Mouse (Mus musculus): ENCODE results near the gene Myo9a. TPM values are rescaled to one million over a fixed set of nuclear protein-coding genes. Genes with fewer than 3 reads are reported as not detected.
"Not testable (repeated sequence)": the region's sequence is repeated elsewhere in the genome, so short reads cannot be mapped to it uniquely, and the experiment has no call there.

The Myo9a gene
- polyA plus RNA-seq, 1 experiment = 1.0 TPM

DNA sequence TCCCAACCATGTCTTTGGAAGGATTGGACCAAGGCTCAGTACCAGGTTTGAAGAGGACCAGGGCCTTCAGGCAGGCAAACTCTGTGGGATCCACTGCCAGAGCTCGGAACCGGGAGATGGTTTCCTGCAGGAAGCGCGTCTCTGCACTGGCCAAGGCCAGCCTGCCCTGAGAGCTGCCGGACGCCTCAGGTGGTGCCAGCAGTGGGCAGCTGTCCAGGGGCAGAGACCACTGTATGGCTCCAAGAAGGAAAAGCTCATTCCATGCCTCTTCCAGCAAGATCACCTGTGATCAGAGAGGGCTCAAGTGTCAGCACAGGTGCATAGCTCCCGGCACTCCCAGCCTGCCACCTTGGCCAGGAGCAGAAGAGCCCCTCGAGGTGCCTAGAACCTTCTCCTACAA lies 196.6 kb downstream of the Myo9a start:
- 65% methylated on average over 8 of the region's 8 CpGs for WGBS
- no peak for DNase-seq (ENCODE audit: low read depth, low spot score)

DNA sequence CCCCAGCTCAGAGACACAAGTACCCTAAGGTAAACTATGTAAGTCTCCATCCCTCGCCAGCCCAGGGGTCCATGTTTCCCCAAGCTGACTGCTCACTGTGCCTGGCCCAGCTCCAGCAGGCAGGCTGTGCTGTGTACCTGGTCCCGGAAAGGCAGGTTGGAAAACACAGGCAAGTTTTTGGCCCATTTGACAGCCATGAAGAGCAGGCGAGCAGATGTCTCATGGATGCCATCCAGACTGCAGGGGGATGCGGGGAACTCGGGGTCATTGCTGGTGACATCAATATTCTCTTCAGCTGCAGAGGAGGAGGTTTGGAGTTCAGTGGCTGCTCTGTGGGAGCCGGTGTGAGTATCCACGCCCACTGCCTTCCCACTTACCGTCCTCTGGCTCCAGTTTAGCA lies 197.5 kb downstream of the Myo9a start:
- 26% methylated on average over 8 of the region's 8 CpGs for WGBS
- DNase-seq (ENCODE audit: low read depth, low spot score) = no peak

DNA sequence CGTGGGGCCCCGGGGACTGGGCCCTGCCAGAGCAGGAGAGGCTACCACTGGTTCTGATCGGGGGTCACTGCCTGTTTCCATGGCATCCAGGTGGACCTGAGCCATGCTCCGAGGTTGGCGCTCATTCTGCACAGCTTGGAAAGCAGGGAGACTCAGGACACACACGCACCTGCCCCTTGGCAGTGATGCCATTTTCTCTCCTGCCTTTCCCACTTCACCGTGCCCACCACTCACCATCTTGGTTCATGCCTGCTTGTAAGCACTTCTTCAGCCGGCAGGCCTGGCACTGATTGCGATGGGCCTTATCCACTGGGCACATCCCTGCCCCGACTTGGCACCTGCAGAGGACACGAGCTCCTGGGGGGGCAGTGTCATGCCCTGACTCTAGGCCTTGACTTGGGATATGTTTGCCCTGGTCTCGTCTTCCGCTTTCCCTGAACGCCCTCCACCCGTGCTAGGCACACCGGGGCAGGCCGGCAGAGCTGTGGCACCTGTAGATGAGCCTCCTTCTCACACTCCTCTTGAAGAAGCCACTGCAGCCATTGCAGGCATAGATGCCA lies 198.1 kb downstream of the Myo9a start:
- DNase-seq (ENCODE audit: low read depth, low spot score) = no peak
- WGBS = 42% methylated on average over 17 of the region's 17 CpGs

DNA sequence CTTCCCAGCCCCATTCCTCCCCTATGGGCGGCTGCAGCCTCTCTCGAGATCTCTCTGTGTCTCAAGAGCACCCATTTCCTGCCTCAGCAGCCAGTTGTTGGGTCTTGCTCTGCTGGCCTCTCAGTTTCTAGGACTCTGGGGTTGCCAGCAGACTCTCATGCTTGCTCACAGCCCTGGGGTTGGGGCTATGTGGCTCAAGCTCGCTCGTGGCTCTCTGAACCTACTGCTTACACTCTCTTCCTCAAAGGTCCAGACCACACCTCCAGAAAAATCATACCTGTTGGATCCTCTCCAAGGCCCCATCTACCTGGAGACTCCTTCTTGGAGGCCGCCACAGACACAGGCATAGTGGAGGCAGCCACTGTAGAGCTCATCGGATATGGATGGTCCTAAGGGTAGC lies 198.8 kb downstream of the Myo9a start:
- WGBS = 30% methylated on average over 6 of the region's 6 CpGs
- no peak for DNase-seq (ENCODE audit: low read depth, low spot score)

DNA sequence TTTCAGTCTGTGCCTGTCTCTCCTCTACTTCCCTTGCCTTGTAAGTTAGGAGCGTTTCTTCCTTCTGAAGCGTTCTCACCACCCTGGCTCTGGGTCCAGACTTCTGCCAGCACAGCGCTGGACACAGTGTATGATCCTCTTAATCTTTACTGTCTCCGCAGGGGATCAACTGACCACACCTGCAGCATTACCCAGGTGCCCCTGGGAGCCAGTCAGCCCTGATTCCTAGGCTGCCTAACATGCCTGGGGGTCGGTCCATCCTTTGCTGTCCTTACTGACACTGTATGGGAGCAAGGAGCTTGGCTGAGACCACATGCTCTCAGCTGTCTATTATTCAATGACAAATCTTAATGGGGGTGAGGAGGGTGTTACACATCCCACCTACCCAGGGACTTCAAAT lies 199.3 kb downstream of the Myo9a start:
- DNase-seq (ENCODE audit: low read depth, low spot score) = no peak
- 62% methylated on average over 5 of the region's 5 CpGs for WGBS

DNA sequence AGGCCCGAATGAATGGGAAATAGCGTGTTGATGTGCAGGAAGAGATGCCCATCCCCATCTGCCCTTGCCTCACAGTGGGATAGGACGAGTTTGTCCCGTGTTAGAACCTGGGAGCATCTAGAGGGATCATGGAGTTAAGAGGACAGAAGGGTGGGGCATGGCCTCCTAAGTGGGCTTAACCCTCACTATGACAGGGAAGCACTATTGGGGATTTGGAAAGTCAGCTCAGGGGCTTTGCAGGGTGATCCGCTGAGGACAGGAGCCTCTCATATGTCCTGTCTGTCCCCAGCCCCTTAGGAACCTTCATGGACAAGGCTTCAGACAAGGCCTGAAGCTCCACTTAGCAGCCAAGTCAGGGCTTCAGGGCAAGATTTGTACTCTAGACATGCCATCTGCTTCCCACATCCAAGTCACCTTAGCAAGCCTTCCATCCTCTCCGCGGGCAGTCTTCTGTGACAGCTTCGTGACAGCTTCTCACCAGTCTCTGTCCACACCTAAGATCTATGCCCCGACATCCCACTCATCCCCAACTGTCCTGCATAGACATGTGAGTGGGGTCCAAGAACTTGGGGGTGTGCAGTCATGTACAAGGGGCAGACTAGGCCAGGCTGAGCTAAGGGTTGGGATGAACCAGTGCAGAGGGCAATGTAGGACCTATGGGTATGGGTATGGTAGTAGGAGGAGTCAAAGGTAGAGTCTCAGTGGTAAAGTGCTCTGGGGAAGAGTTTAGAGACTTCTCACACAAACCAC lies 200.5 kb downstream of the Myo9a start:
- 92% methylated on average over 9 of the region's 9 CpGs for WGBS

DNA sequence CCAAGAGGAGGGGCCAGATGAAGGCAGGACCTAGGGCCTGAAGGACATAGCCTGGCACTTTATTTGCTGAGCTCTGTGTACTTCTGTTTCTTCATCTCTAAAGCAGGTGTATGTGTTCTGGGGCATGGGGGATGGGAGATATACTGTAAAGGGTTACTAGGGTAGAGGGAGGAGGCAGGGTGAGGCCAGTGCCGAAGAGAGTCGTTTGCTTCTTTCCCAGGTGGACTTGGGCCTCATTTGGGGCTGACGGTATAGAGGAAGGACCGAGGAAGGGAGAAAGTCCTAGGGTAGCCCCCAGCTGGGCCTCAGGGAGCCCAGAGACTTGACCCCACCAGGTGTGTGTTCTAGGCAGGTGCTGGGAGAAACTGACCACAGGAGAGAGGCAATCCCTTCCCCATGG lies 201.2 kb downstream of the Myo9a start:
- 38% methylated on average over 4 of the region's 4 CpGs for WGBS
- no peak for DNase-seq (ENCODE audit: low read depth, low spot score)

More for the DNA sequence above, 200.5 kb downstream of the Myo9a start:
- no peak for DNase-seq (ENCODE audit: low read depth, low spot score)

DNA sequence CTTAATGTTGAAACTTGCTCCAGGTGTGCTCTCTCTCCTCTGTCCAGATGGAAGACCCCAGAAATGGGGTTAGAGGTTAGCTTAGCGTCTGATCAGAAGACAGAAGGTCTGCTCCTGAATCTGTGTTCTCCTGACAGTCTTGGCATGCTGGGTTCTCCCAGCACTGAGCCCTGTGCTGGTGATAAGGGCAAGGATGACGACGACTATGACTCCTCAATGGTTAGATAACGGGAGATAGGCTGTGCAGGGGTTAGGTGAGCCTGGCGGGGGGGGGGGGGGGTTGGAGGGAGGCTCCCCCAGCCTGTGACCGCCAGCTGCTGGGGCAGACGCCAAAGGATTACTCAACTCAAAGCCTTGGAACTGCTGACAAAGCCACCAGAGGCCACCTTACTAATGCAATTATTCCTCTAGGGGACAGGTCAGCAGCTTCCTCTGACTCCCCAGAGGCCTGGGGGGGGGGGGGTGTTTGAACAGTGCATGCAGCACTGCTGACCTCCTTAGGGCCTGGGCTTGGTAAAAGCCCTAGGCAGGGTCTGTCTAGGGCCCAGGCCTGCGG lies 201.9 kb downstream of the Myo9a start:
- 30% methylated on average over 8 of the region's 8 CpGs for WGBS

DNA sequence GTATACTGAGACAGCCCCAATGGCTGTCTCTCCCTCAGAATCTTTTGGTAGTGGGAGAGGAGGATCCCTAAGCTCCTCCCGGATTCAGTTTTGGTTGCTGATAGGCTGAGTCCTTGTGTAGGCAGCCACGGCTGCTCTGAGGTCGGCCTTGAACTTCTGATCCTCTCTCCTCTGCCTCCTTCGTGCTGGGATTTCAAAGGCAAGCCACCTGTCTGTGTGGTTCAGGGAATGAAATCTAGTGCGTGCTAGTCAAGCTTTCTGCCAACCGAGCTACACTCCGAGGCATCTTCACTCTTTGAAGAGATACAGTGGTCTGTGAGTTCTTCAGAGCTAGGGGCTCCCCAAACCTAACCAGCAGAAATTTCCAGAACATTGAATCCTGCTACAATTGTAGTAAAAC lies 202.9 kb downstream of the Myo9a start:
- WGBS = 62% methylated on average over 7 of the region's 7 CpGs
- no peak for DNase-seq (ENCODE audit: low read depth, low spot score)

More for the DNA sequence above, 201.9 kb downstream of the Myo9a start:
- DNase-seq (ENCODE audit: low read depth, low spot score) = no peak

DNA sequence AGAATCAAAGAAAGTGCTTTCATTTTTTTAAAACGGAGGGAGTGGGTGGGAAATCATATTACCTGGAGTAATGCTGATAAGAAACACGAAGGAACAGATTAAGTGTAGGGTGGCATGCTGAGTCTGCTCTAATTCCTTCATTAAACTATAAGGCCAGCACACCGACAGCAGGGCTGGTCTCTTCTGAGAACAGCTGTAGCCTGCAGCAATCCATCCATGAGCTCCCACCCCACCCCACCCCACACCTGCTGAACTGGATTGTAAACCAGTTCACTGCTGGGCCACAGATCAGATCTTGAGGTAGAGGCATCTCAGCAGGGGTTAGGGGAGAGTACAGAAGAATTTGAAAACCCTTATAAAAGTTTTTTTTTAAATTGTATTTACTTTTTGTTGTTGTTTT lies 204.5 kb downstream of the Myo9a start:
- 28% methylated on average over 3 of the region's 3 CpGs for WGBS
- DNase-seq (ENCODE audit: low read depth, low spot score) = no peak

DNA sequence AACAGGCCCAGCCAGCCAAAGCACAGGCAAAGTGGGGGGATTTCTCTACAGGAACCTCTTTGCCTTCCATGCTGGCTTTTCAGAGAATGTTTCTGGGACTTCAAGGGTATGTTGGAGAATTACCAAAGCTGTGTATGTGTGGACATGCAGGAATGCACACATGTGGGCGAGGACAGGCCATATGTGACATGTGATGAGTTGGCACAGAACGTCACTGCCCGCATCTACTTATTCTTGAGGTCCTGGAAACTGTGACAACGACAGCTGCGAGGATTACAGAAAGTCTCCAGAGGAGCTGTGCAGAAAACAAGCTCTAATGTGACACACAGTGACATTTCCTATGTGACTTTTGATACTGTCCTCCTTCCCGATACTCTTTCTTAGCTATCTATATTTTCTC lies 205.0 kb downstream of the Myo9a start:
- 54% methylated on average over 6 of the region's 6 CpGs for WGBS

DNA sequence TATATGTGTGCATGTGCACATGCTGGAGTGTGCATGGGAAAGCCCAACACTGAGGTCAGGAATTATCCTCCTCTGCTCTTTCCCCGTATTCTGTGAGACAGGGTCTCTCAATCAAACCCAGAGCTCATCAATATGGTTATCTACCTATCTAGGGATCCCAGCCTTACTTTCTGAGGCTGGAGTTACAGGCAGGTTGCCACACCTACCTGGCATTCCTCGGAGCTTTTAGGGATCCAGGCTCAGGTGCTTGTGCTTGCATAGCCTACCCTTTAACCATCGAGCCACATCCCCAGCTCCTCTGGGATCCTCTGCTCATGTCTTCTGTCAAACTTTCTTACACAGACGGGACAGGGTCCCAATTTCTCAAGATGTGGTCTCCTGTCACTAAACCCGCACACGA lies 205.8 kb downstream of the Myo9a start:
- 36% methylated on average over 6 of the region's 6 CpGs for WGBS
- DNase-seq (ENCODE audit: low read depth, low spot score) = no peak

More for the DNA sequence above, 205.0 kb downstream of the Myo9a start:
- DNase-seq (ENCODE audit: low read depth, low spot score) = no peak

DNA sequence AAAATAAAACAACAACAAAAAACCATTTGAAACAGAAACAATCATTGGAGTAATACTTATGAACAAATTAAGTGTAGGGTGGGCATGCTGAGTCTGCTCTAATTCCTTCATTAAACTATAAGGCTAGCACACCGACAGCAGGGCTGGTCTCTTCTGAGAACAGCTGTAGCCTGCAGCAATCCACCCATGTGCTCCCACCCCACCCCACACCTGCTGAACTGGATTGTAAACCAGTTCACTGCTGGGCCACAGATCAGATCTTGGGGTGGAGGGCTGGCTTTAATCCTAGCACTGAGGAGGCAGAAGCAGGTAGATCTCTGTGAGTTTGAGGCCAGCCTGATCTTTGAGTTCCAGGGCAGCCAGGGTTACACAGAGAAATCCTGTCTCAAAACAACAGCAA lies 207.4 kb downstream of the Myo9a start:
- not testable (repeated sequence) for DNase-seq (ENCODE audit: low read depth, low spot score)
- 41% methylated on average over 1 of the region's 1 CpGs for WGBS

DNA sequence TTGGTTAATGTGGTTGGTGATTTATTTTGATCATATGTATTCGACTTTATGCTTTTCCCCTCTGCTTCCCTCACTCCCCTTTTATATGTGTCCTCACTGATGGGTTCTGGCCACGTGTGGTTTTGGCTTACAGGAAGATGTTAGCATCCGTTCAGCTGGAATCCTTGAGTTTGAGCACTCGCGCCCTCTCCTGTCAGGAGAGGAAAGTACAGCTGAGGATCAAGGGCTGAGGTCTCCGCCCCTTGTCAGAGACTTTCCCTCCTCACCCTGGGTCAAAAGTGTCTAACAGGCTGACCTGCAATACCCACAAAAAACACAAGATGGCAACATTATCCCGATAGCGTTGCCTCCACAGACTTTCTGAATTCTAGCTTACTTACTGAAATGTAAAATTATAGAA lies 208.6 kb downstream of the Myo9a start:
- WGBS = under 1% methylated on average over 8 of the region's 8 CpGs
- peak; percentile 90 for DNase-seq (ENCODE audit: low read depth, low spot score)

DNA sequence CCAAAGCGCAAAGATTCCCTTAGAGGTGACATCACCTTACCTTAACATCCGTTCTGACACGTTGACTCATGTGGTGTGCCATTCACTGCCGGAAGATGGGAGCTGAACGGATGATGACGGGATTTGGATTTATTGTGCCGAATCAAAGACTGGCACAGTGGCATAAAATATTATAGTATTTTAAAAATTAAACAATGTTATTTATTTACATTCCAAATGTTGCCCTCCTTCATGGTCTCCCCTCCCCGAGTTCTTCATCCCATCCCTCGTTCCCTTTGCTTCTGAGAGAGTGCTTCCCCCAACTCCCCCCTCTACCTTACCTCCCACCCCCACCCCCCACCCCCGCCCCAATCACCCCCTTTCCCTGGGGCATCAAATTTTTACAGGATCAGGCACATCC lies 209.9 kb downstream of the Myo9a start, which contains the start of gene Nr2e3:
Gene Nr2e3 (minus strand): TSS at position 101 of the 400 bp plus-strand sequence.
- WGBS = 85% methylated on average over 10 of the region's 10 CpGs

DNA sequence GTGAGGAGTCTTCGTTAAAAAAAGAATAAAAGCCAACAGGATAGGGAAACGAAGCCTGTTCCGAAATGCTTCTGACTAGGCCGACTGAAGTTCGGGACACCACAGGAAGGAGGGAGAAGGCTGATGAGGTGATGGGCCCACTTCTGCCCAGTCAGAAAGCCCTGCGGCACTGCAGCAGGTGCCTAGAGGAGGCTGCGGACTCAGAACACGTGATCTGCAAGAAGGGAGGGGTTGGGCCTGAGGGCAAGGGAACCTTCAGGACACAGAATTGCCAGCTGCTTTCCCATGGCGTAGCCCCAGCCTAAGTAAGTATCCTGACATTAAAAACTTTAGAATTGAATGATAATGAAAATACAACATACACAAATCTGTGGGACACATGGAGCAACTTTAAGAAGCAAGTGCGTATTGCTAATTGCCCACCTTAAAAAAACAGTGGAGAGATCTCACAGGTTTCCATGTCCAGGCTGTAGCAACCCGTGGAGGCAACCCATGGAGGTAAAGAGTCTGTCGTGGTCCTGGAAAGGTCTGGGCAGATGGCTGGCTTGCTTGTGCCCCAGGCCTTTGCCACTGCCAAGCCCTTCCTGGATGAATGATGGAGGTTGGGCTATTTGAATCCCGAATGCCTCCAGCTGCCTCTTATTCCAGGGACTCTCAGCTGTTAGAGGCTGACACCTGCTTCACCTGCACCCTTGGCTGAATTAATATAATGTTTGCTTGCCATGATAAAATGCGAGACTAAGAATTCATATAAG lies 210.7 kb downstream of the Myo9a start:
- 41% methylated on average over 14 of the region's 14 CpGs for WGBS
- no peak for DNase-seq (ENCODE audit: low read depth, low spot score)

More for the DNA sequence above, 209.9 kb downstream of the Myo9a start, which contains the start of gene Nr2e3:
- DNase-seq (ENCODE audit: low read depth, low spot score) = no peak

DNA sequence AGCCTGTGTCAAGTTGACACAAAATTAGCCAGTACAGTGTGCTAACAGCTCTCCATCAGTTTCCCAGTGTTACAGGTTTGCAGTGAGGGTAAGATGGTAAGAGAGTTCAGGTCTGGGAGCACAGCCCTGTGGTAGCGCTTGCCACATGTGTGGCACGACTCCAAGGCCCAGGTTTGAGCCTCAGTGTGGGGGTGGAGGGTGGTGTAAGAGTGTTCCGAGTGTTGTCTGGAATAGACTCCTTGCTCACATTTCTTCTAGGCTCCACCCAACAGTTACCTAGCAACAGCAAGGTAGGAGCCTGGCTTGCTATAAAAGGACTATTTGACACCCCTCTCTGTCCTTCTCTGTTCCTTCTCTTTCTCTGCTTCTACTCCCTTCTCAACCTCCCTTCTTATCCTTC lies 213.7 kb downstream of the Myo9a start:
- 29% methylated on average over 3 of the region's 3 CpGs for WGBS
- DNase-seq (ENCODE audit: low read depth, low spot score) = no peak

DNA sequence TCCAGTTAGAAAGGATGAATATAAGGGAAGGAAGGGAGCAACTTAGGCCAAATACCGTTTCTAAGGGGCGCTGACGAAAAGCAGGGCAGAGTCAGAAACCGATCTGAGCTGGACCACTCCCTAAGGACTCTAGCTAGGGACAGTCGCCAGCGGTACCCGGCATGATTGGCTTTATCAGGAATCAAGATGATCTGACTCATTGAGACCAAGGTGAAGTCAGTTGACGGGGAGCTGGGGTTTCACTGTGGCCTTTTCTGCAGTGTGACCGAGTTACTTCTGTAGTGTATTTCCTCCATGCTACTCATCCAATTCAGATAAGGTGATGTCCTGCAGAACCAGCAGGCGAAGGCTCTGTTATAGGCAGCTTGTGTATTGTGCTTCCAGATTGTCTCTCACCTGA lies 214.3 kb downstream of the Myo9a start:
- WGBS = 47% methylated on average over 10 of the region's 10 CpGs
- no peak for DNase-seq (ENCODE audit: low read depth, low spot score)

DNA sequence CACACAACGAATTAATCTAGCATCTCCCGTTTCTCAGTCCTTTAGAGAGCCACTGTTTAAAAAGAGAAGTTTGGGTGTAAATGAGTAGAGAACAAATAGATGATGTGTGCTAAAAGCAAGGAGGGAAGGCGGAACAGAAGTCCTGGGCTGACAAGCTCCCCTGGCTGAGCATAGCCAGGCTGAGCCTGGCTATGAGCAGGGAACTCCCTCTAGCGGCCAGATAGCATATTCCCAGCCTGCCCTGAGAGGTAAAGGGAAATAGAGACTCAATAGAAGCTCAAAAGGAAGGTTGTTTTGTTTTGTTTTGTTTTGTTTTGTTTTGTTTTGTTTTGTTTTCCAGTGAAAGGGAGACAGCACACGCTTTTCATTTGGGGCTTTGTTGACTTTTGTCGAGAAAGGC lies 218.7 kb downstream of the Myo9a start:
- DNase-seq (ENCODE audit: low read depth, low spot score) = no peak
- WGBS = 23% methylated on average over 6 of the region's 6 CpGs

DNA sequence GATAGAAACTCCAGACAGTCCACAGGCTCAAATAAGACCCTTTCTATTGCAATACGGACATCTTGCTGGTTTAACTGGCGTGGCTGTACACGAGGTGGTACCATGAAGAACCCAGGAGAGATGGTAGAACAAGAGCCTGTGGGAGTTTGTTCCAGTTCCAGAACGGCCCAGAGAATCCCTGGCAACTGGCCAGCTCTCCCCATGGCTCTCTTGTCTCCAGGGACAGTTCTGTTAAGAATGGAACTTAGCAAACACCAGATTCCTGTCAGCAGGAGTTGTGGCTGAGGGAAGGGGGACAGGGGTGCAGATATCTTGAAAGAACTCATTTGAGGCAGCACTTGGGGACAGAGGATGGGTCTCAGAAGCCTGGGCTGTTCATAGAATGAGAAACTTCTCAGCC lies 220.6 kb downstream of the Myo9a start:
- WGBS = 68% methylated on average over 4 of the region's 4 CpGs
- no peak for DNase-seq (ENCODE audit: low read depth, low spot score)

Measured in large intestine, adult 2 months (tissue).